Mouse (Mus musculus) spleen, embryonic (tissue): ENCODE measurements around the gene Nucb1.
"Not testable (repeated sequence)": the region's sequence is repeated elsewhere in the genome, so short reads cannot be mapped to it uniquely, and the experiment has no call there.

ENCODE experiments used
- CTCF ChIA-PET: fragments of 350-600 bp; sonication (Branson Sonifier 250); formaldehyde crosslinking; loops from one replicate; lab custom pipeline; 2022; lab: Charles Lee

The Nucb1 gene

DNA sequence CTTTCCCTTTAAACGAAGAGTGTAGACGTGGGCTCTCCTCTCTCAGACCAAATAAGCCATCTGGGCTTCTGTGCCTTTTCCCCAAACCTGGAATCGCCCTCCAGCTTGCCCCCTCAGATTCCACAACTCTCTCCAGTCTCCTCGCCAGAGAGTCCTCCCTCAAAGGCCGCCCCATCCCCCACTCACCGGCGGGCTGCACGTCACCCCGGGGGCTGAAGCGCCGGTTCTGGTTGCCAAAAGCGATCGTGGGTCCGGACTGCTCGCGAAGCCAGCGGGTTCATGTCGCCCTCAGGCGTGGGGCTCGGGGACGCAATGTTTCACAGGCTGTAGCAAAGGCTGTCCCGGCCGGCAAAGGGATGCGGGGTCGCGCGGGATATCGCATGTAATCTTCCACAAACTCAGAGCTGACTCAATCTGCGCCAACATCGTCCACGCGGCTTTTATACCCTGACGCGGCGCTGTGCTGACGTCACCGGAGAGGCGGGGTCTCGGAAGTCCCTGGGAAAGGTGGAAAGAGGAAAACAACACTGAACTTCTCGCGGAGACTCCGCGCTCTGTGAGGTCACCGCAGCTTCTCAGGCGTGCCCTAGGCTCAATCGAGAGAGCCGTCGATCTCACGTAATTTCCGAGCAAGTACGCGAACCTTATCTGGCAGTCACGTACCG is 15.7 kb upstream of the Nucb1 start, which contains the start of the genes Ppp1r15a and Plekha4:
TSS of gene Ppp1r15a (minus strand) at position 460 of the 665 bp plus-strand sequence.
TSS of gene Plekha4 (plus strand) at position 522 of the 665 bp plus-strand sequence.
- CTCF ChIA-PET: interaction anchor here (0.6 kb wide), 1 partner anchor 1162 kb away, joined by 5 read pairs; no protein-coding TSS in a partner anchor

DNA sequence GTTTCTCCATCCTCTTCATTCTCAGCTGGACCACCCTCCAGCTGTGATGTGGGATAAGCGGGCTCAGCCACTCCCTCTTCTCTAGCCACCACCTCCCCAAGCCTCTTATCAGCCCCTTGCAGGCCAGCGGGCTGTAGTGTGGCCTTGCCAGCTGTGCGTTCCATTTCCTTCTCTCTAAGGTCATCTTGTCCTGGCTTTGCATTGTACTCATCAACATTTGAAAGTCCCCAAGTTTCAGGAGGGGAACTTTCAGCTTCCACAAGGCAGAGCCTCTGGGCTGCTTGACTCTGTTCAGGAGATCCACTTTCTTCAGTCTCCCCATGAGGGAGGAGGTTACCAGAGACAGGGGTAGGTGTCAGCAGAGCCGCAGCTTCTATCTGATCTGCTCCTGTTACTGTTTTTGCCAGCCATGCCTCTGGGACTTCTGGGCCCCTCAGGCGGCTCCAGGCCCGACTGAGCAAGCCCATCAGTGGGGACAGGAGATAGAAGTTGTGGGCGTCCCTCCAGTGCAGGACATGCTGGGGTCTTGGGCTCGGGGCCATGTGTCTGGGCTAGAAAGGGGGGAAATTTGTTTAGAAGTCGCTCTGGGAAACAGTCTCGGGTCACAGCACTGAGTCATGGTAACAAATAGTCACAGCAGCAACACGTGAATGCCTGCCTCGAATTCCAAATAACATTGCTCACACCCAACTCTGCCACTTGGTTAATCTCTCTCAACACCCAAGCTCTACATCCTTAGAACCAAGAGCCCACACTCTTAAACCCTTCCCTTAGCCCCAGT is 14.8 kb upstream of the Nucb1 start:
- CTCF ChIA-PET: no interaction called here

DNA sequence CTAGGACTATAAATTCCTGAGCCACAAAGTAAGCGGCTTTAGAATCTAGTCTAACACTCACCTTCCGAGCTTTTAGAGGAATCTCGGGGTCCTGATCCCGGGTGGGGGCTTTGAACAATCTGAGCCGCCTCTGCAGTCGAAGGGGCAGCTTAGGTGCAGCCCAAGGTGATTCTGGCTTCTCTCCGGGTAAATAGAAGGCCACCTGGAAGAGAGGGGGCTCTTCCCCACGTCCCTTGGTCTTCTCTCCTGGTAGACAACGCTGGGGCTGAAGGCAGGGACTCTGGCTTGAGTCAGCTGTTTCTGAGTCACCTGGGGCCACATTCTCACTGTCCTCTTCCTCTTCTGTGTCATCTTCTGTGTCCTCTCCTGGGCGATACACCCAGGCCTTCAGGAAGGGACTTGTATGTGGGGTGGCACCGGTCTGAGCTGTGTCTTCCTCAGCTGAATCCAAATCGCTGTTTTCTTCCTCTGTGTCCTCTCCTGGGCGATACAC is 13.5 kb upstream of the Nucb1 start:
- CTCF ChIA-PET: no interaction called here

DNA sequence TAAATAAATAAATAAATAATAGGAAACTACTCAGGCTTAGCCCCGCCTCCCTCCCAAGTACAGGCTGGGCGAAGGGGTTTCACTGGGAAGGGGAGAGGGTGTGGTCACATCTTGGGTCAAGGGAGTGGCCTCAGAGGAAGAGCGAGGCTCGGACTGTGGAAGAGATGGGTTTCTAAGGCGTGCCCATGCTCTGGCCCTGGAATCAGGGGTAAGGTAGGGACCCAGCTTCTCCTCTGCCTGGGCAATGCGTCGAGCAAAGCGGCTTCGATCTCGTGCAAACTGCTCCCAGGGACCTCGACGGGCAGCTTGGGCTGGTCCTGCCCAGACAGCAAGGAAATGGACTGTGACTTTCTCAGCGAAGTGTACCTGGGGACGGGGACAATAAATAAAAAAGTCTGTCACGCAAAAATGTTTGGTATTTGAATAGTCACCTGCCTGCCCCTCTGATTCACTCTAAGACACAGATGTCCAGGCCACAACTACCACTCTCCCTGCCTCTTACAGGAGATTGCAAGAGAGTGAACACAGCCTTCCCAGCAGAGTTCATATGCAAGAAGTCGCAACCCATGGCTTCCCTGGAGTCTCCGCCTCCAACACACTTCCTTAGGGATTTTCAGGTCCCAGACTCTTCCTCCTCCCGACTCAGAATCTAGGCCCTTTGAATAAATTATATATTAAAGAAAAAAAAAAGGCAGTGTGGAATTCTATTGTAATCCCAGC is 12.9 kb upstream of the Nucb1 start:
- CTCF ChIA-PET: no interaction called here

DNA sequence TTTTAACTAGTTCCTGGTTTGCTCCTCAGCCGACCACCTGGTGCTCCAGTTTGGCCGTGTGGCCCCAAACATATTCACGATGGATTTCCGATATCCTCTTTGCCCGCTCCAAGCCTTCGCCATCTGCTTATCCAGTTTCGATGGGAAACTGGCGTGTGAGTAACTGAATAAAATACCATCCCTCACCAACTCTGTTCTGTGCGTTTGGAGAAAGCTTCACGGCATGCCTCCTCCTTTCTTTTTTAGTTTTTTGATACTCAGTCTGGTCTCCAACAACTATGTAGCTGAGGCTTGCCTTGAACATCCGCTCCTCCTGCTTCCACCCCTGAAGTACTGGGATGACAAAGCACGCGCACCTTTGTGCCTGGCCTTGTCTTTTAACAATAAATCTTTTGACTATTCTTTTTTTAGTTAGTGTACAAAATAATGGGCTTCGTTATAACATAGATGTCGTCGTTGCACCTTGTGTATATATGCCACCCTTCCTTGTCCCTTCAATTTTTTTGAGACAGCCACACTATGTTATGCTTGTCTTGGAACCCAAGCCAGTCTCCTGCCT is 12.1 kb upstream of the Nucb1 start:
- CTCF ChIA-PET: no interaction called here

DNA sequence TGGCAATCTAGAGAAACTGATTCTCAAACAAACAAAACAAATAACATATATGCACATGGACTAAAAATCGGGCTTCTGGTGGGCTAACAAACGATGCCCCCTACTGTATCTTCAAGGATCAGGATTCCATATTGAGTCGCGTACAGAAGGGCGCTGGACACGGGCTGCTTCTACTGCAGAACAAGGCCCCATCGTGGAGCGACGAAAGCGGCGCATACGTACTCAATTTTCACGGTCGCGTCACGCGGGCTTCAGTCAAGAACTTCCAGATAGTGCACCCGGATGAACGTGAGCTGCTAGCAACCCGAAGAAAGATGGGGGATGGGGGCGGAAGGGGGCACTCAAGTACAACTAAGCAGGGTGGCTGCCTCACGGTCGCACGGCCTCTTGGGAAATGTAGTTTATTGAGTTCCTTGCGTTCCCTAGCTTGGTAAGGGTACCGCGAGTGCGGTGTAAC is 11.6 kb upstream of the Nucb1 start:
- CTCF ChIA-PET: no interaction called here

DNA sequence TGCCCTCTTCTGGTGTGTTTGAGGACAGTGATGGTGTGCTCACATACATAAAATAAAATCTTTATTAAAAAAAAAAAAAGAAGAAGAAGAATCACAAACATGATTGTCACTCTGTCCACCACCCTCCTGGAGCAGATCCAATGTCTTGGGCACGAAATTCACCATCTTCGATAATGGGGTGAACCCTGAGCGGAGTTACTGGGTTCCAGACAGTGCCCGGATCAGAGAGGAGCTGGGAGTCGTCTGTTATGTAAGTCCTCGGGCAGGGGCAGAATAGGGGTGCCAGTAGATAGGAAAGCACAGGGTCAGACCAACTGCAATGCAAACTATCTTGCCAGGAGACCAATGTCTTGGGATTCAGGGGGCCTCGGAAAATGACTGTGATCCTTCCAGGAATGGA is 10.4 kb upstream of the Nucb1 start:
- CTCF ChIA-PET: interaction anchor here (0.6 kb wide), 1 partner anchor 8 kb away, joined by 7 read pairs; no protein-coding TSS in a partner anchor

DNA sequence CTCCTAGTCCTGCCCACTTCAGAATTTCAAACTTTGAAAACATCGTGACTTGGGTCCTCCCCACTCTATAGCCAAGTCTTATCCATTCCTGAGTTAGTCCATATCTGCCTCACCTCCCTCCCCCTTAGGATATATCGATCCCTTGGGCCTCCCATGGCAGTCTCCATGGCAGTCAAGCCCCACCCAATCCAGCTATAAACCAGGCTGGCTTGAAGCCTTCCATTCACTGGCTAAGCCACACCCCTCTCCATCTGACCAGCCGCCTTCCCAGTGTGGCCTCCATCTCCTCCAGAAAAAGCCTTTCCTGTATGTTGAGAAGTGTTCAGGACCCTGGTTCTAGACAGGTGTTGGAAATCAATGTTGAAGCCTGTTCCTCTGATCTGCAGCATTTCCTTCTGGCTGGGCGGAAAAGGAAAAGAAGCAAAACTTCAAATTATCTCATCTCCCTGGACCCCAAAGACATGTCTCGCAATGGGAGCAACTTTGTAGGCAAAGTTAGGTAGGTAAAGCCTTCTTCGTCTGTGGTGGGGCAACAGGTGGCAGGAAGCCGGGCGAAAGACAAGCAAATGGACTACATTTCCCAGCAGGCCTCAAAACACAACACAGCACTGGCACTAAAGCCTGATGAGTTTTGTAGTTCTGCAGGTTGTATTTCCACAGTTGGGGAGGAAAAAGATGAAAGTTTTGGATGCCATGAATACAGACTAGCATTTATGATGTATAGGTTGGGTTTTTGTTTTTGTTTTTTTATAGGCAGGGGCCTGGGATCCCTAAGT is 9.3 kb upstream of the Nucb1 start:
- CTCF ChIA-PET: interaction anchor here (0.8 kb wide), 1 partner anchor 997 kb away, joined by 3 read pairs; no protein-coding TSS in a partner anchor

DNA sequence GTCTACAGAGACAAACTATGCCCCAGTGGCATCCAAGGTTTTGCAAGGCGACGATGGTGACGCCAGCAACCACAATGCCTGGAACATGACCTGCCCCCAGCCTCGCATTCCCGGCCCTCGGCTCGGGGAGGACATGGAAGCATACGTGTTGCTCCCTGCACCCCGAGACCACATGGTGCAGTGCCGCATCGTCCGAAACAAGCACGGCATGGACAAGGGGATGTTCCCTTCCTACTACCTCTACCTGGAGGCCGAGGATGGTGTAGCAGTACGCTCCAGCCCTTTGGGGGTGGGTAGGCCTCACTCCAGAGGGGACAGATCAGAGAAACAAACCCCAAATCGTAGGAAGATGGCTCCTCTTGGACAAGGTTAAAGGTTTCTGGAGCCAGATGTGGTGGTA is 8.4 kb upstream of the Nucb1 start:
- CTCF ChIA-PET: no interaction called here

DNA sequence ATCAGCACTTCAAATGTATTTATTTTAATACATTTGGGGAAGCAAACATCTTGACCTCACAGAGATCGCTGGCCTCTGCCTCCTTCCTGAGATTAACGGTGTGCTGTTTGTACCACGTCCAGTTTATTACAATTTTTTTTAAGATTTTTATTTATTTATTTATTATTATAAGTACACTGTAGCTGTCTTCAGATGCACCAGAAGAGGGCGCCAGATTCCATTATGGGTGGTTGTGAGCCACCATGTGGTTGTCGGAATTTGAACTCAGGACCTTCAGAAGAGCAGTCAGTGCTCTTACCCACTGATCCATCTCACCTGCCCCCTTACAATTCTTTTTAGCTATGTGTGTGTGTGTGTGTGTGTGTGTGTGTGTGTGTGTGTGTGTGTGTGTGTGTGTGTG is 6.6 kb upstream of the Nucb1 start:
- CTCF ChIA-PET: not testable (repeated sequence)

DNA sequence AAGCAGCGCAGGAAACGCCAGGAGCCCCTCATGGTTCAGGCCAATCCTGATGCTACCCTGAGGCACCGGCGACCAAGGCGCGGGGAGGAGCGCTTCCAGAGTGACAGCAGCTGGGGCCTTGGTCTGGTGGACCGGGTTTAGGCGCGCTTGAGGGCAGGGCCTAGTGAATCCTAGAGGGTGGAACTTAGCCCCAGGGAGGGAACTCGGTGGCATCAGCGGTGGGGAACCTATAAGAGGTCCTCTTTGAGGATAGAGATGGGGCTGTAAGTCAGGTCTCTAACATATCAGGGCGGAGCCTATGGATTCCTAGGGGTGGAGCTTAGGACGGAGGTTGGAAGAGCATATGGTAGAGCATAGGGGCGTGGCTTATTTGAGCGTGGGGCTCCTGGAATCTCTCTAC is 5.2 kb upstream of the Nucb1 start:
- CTCF ChIA-PET: interaction anchor here (0.8 kb wide), 1 partner anchor 22 kb away, joined by 3 read pairs; no protein-coding TSS in a partner anchor

DNA sequence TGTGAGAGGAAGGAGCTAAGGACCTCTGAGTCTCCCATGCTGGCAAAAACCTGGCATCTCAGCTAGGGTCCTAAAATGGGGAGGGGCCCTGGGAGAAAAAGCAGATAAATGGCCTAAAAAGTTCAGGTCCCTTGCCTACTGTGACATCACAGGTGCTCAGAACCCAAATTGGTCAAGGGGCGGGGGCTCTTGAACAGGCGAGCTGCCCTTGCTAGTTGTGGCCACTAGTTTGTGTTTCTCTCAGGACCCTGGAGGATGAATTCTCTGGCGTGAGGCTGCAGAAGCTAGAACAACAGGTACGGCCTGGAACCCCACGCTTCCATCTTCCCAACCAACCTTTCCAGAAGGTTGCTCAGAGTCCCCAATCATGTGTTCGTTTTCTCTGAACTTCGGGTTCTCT is 4.2 kb upstream of the Nucb1 start:
- CTCF ChIA-PET: interaction anchor here (0.6 kb wide), 1 partner anchor 657 kb away, joined by 3 read pairs; no protein-coding TSS in a partner anchor

DNA sequence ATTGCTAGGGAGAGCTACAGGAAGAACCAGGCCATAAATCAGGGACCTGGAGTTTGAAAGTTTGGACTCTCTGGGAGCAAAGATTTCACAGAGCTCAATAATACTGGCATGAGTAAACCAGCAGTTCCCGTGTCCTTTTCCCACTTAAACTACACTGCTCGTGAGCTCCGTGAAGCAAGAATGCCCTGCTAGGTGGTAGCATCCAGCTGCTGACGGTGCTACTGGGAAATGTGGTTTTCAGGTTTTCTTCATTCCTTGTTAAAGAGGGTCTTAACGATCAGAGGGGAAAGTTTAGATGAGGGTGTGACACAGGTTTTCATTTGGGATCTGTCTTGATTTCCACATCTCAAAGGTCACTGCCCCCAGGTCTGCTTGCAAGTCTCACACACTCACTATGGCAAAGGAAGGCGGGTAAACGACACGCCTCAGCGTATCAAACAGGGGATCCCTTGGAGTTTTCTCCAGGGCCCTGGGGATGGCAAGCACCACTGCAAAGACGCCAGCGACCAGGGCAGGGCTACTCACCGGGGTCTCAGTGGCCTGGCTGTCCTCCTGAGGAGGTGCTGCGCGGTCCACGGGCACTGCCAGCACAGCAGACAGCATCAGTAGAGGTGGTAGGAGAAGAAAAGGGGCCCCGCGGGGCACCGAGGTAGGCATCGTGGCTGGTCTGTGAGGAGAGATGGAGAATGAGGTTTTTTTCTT is 874 bp downstream of the Nucb1 start:
- CTCF ChIA-PET: interaction anchor here (0.6 to 1.3 kb wide), 3 partner anchors 31 to 95 kb away, joined by 3 to 4 read pairs (median 3); no protein-coding TSS in a partner anchor

DNA sequence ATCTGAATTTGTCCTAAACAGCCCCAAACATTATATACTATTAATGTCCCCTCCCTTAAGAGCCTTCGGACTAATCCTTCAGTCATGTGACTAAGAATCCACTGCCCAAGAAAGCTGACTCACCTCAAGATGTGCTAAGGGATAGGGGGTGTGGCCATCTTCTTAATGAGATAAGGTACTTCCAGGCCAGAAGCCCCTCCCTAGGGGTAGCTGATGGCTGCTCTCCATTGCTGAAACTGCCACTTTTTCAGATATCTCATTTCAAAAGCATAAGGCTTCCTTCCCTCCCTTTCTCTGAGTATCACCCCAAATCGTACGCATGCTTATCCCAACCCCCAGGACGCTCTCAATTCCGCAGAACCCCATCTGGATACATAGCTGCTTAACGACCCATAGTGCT is 1.6 kb downstream of the Nucb1 start:
- CTCF ChIA-PET: interaction anchor here (0.6 to 1.3 kb wide), 4 partner anchors 30 to 94 kb away, joined by 3 to 9 read pairs (median 4); no protein-coding TSS in a partner anchor

DNA sequence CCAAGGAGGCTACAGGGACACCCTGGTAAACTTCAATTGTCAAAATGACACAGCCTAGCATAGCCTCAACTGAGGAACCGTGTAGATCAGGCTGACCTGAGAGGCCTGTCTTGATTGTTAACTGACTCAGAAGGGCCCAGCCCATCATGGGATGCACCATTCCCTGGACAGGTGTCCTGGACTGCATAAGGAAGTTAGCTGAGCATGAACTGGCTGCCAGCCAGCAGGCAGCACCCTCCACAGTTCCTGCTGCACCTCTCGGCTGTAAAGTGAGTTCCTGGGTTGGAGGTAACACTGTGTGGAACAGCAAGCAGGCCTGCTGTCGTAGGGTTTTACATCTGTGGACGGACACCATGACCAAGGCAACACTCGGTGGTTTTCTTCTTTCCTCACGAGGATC is 2.6 kb downstream of the Nucb1 start:
- CTCF ChIA-PET: no interaction called here

DNA sequence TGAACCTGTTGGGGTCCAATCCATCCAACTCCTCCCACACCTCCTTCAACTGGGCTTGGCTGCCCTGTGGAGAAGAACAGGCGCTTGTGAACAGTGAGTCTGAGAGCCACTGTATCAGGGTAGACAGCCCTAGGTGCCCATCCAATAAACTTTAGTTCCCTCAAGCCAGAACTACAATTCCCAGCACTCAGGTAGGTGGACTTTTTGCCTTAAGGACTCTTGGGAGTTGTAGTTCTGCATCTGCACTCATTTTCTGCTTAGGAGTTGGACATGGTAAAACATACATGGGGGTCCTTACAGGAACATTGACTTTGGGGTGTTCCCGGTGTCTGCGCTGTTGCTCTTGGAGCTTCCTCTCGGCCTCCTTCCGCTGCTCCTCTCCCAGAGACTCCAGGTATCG is 11.8 kb downstream of the Nucb1 start:
- CTCF ChIA-PET: no interaction called here

DNA sequence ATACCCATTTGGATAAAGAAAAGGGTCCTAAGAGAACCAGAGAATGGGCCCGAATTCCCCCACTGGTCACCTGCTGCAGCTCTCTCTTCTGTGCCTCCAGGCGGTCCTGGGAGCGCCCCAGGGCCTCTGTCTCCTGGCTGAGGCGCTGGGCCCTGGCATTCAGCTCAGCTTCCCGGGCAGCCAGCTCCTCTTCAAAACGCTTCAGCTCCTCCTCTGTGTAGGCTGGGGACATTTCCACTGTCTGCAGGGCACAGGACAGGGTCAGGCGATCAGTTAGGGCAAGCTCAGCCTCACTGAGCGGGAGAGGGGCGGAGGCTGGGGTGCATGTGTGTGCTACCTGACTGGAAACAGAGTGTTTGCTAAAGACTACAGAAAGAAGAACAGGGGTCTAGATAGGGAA is 15.7 kb downstream of the Nucb1 start:
- CTCF ChIA-PET: no interaction called here

DNA sequence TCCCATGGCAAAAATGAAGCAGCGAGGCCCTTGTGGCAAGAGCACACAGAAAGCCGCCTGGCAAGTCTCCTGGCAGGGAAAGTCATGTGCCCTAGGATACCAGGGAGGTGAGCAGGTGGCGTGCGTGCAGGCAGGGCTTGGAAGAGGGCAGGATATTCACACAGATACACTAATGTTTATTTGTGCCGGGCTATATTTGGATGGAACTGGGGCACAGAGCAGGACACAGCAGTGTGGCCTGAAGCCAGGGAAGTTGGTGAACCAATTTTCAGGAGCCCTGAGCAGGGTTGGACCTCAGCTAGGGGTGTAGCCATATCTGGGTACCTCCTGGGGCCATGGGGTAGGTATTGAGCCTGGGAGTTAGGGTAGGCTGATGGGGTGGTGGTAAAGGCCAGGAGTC is 17.3 kb downstream of the Nucb1 start:
- CTCF ChIA-PET: no interaction called here

DNA sequence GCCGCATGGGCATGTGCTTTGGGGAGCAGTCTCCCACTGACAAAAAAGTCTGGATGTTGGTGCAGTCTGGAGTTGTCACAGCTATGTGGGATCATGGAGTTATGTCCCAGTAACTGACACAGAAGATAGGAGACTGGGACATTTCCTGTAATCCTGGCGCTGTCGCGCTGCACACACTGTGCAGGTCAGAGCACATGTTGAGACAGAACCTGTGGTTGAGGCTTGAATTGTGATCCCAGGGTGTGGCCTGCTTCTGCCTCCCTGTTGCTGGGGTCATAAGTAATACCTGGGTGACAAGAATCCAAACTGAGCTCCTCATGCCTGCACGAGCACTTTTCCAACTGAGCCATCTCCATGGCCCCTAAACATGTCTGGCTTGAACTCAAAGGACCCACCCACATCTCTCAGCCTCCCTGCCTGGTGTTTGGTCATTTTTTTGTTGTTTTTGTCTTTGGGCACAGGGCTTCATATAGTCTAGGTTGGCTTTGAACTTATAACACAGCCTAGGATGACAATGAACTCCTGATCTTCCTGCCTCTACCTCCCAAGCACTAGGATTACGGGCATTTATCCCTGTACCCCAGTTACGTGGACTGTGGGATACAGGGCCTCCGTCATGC is 17.9 kb downstream of the Nucb1 start:
- CTCF ChIA-PET: no interaction called here
